Mouse (Mus musculus) forebrain, embryonic 13.5 days (tissue): ENCODE data around the gene Mettl26. TPM values are rescaled to one million over a fixed set of nuclear protein-coding genes. Genes with fewer than 3 reads are reported as not detected.

Experiments
- ATAC-seq: fragments of 200-750 bp; cut with Nextera tagmentation; 2 replicates; pipeline ENCODE4 v1.8.0; 2017
- H3K27ac ChIP-seq: fragments of 300-500 bp; sonication (generic); 2 replicates; pipeline ENCODE4 v1.5.1; 2015; ENCODE audit warnings: inconsistent platforms, mild to moderate bottlenecking, moderate library complexity
- H3K27me3 ChIP-seq: fragments of 300-500 bp; sonication (generic); 2 replicates; pipeline ENCODE4 v1.6.1; 2015; ENCODE audit warnings: mild to moderate bottlenecking, inconsistent platforms
- H3K36me3 ChIP-seq: fragments of 300-500 bp; sonication (generic); 2 replicates; pipeline ENCODE4 v1.6.1; 2015; ENCODE audit warnings: mild to moderate bottlenecking, inconsistent platforms; ENCODE audit not compliant: poor library complexity, severe bottlenecking
- H3K4me1 ChIP-seq: fragments of 300-500 bp; sonication (generic); 2 replicates; pipeline ENCODE4 v1.6.1; 2015; ENCODE audit warnings: inconsistent platforms
- H3K4me2 ChIP-seq: fragments of 300-500 bp; sonication (generic); 2 replicates; pipeline ENCODE4 v1.6.1; 2015; ENCODE audit warnings: inconsistent platforms, mild to moderate bottlenecking, moderate library complexity
- H3K4me3 ChIP-seq: fragments of 300-500 bp; sonication (generic); 2 replicates; pipeline ENCODE4 v1.5.1; 2015; ENCODE audit warnings: mild to moderate bottlenecking, inconsistent platforms
- H3K9ac ChIP-seq: fragments of 300-500 bp; sonication (generic); 2 replicates; pipeline ENCODE4 v1.6.1; 2015; ENCODE audit warnings: mild to moderate bottlenecking, inconsistent platforms
- H3K9me3 ChIP-seq: fragments of 300-500 bp; sonication (generic); replicated peaks from 2 replicates; pipeline ENCODE4 v1.6.1; 2016; ENCODE audit warnings: inconsistent platforms
- WGBS: fragments of 180-500 bp; shearing (Covaris S2); methylation state at CpG from one replicate; pipeline ENCODE4 v1.1.7; 2015; 5-methylcytosine and 5-hydroxymethylcytosine counted together
- polyA plus RNA-seq: library from polyadenylated mRNA; unstranded; fragments of >200 nt; fragmentation: Nextera tagmentation; extraction: Ambion mirVana; gene quantifications from 2 replicates; pipeline ENCODE4 v1.2.1, GENCODE M21; 2015

The Mettl26 gene
- polyA plus RNA-seq, 1 experiment from 2014 or later: 62.5 TPM

- Histone ChIP-seq H3K4me2 (peak overlapping the region; percentile 89), H3K9ac (peak overlapping the region; percentile 67), H3K27me3 (no peaks in the 10 kb centered on the region), H3K4me1 (peaks cover 22% of the 10 kb centered on the region), H3K4me3 (peak overlapping the region; percentile 68), H3K27ac (peak overlapping the region; percentile 82), H3K36me3 (peaks cover 18% of the 10 kb centered on the region), H3K9me3 (no peaks in the 10 kb centered on the region)
- WGBS: 3% methylated on average over 14 of the region's 14 CpGs
- ATAC-seq: no peak
Measured at GRCm38 (mm10) chr17:25874148-25874720, 640 bp upstream of the Mettl26 start.

DNA sequence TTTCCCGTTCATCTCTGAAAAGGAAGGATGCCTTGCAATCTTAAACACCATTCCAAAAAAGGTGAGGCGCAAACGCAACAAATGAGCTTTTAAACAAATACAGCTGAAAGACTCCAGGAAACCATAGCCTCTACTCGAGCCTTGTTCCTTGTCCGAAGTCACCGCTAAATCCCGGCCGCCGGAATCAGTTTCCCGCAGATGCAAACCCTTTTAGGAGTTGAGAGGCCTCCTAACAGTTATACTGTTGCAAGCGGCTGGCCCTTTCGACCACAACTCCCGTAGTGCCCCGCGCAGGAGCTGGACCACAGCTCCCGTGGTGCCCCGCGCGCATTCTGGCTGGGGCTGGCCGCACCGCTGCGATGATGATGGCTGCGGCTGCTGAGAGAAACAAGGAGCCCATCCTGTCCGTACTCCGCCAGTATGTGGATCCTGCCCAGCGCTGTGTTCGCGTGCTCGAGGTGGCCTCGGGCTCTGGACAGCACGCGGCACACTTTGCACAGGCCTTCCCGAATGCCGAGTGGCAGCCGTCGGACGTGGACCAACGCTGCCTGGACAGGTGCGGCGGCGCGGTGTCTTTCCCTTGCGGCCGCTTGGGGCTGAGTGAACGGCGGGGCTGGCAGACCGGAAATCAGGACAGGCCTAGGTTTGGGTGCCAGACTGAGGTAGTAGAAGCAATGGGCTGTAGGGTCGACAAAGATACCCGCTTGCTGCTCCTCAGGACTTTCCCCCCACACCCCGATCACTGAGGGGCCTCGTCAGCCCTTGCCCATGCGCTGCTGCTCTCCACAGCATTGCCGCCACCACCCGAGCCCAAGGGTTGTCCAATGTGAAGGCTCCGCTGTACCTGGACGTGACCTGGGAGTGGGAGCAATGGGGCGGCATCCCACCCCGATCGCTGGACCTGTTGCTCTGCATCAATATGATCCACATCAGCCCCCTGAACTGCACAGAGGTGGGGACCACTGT is 580 bp downstream of the Mettl26 start:
- H3K27me3 ChIP-seq: no peaks in the 10 kb centered on the region
- H3K9me3 ChIP-seq: no peaks in the 10 kb centered on the region
- peak overlapping the region; percentile 89 for H3K4me2 ChIP-seq
- WGBS: under 1% methylated on average over 59 of the region's 59 CpGs
- peak overlapping the region; percentile 83 for H3K9ac ChIP-seq
- peak; percentile 94 for ATAC-seq
- H3K4me1 ChIP-seq: peaks cover 28% of the 10 kb centered on the region
- peak overlapping the region; percentile 68 for H3K4me3 ChIP-seq
- H3K36me3 ChIP-seq: peaks cover 24% of the 10 kb centered on the region
- peak overlapping the region; percentile 96 for H3K27ac ChIP-seq

GRCm38 (mm10) chr17:25876347-25876915 is 1.6 kb downstream of the Mettl26 start:
- Histone ChIP-seq H3K27ac (peak overlapping the region; percentile 96; the same call in 1 of the 2 replicates), H3K27me3 (no peaks in the 10 kb centered on the region), H3K9ac (peak overlapping the region; percentile 83), H3K36me3 (peaks cover 26% of the 10 kb centered on the region), H3K4me2 (peak overlapping the region; percentile 89), H3K9me3 (no peaks in the 10 kb centered on the region), H3K4me1 (peaks cover 38% of the 10 kb centered on the region), H3K4me3 (peak overlapping the region; percentile 68)
- no peak for ATAC-seq
- WGBS: 68% methylated on average over 10 of the region's 10 CpGs

DNA sequence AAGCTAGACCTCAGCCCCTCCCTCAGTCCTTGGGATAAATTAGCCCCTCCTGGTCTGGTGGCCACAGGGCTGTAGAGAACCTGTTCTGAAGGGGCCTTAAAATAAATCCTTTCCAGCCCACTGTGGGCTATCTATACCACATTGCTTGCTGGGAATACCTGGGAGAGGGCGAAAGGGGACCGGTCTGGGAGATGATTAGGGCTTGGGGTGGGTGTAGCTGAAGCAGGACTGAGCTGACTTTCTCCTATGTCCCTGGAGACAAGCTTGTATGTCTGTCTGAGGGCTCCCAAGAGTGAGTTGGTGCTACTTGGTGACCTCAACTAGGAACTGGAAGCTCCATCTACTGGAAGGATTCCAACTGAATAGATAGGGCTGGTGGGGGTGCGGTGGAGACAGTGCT is 2.2 kb downstream of the Mettl26 start:
- H3K27me3 ChIP-seq: no peaks in the 10 kb centered on the region
- no peak overlapping the region for H3K4me3 ChIP-seq
- ATAC-seq: no peak
- no peaks in the 10 kb centered on the region for H3K9me3 ChIP-seq
- peak overlapping the region; percentile 89; the same call in 1 of the 2 replicates for H3K4me2 ChIP-seq
- WGBS: 96% methylated on average over 3 of the region's 3 CpGs
- no peak overlapping the region for H3K27ac ChIP-seq
- H3K4me1 ChIP-seq: peaks cover 38% of the 10 kb centered on the region
- no peak overlapping the region for H3K9ac ChIP-seq
- peaks cover 31% of the 10 kb centered on the region for H3K36me3 ChIP-seq

- Histone ChIP-seq H3K4me3 (no peak overlapping the region), H3K4me1 (peaks cover 38% of the 10 kb centered on the region), H3K27me3 (no peaks in the 10 kb centered on the region), H3K9ac (no peak overlapping the region), H3K36me3 (peaks cover 40% of the 10 kb centered on the region), H3K27ac (no peak overlapping the region), H3K9me3 (no peaks in the 10 kb centered on the region), H3K4me2 (no peak overlapping the region)
- no peak for ATAC-seq
- WGBS: 92% methylated on average over 32 of the region's 32 CpGs
Measured at GRCm38 (mm10) chr17:25877741-25878610, 3.1 kb downstream of the Mettl26 start.

DNA sequence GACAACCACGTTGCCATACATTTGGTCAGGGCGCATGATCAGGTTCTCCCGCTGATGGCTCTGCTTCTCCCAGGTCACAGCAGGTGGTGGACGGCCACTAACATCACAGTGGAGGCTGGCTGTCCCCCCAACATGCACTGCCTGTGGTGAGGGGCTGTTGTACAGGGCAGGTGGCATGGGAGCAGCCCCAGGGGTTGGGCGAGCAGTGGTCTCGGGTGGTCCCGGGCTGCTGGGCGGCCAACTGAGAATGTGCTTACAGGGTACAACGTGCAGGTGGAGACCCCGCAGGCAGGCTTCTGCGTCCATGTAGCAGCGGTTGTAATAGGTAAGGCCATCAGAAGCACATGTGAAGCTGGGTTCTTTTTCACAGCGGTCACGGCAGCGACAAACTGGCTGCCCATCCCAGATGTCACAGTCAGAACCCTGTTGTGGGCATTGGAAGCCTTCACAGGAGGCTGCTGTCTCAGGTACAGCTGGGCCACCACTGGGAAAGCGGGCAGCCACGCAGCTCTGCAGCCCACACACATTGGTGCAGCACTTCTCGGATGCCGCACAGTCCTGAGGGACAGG is 3.8 kb downstream of the Mettl26 start:
- H3K36me3 ChIP-seq: peaks cover 48% of the 10 kb centered on the region
- peaks cover 38% of the 10 kb centered on the region for H3K4me1 ChIP-seq
- no peaks in the 10 kb centered on the region for H3K27me3 ChIP-seq
- WGBS: 90% methylated on average over 19 of the region's 19 CpGs
- no peak for ATAC-seq
- no peak overlapping the region for H3K9ac ChIP-seq
- H3K4me3 ChIP-seq: no peak overlapping the region
- no peak overlapping the region for H3K27ac ChIP-seq
- no peaks in the 10 kb centered on the region for H3K9me3 ChIP-seq
- H3K4me2 ChIP-seq: no peak overlapping the region

GRCm38 (mm10) chr17:25879261-25879660 is 4.4 kb downstream of the Mettl26 start:
- Histone ChIP-seq H3K4me3 (no peak overlapping the region), H3K9me3 (no peaks in the 10 kb centered on the region), H3K27ac (no peak overlapping the region), H3K4me1 (peaks cover 32% of the 10 kb centered on the region), H3K27me3 (no peaks in the 10 kb centered on the region), H3K9ac (no peak overlapping the region), H3K36me3 (peaks cover 53% of the 10 kb centered on the region), H3K4me2 (no peak overlapping the region)
- 38% methylated on average over 4 of the region's 4 CpGs for WGBS
- ATAC-seq: no peak

- WGBS: 72% methylated on average over 8 of the region's 8 CpGs
- H3K27ac ChIP-seq: no peak overlapping the region
- no peak overlapping the region for H3K4me3 ChIP-seq
- no peak overlapping the region for H3K9ac ChIP-seq
- H3K36me3 ChIP-seq: peaks cover 58% of the 10 kb centered on the region
- no peaks in the 10 kb centered on the region for H3K9me3 ChIP-seq
- no peak overlapping the region for H3K4me2 ChIP-seq
- H3K27me3 ChIP-seq: no peaks in the 10 kb centered on the region
- peaks cover 31% of the 10 kb centered on the region for H3K4me1 ChIP-seq
- ATAC-seq: no peak
Measured at GRCm38 (mm10) chr17:25879750-25880149, 4.9 kb downstream of the Mettl26 start.

DNA sequence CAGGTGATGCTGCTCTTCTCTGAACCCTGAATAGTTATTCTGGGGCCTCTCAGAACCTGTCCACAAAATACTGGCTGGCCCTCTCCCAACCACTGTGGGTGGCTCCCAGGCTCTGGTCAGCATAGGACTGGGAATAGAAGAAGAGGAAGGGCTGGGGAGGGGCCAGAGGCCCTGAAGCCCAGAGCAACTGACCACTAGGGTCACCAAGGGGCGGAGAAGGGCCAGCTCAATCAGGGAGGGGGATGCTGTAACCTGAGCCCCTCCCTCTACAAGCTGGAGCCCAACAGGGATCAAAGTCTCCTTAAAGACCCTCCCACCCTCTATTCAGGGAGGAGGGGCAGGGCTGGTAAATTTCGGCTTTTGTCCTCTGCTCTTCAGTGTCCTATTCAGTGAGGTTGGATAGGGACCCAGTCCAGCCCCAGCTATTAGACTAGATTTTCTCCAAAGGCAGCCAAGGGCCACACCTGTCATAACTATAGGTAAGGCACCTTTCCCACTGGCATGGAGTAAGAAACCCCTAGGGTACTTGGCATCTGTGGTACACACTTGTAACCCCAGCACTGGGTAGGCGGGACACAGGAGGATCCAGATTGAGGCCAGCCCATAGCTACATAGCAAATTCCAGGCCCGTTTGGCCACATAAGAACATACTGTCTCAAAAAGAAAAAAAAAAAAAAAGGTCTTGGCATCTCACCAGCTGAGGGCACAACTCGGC is 5.5 kb downstream of the Mettl26 start, which contains the start of gene Wfikkn1:
Gene Wfikkn1, minus strand, starts transcription at position 663 of the 715 bp plus-strand sequence.
- H3K4me3 ChIP-seq: no peak within 1 kb of the TSS
- H3K27me3 ChIP-seq: no peaks in the 10 kb centered on the region
- H3K4me2 ChIP-seq: no peak within 1 kb of the TSS
- whole genome bisulfite sequencing: 24% methylated on average over 5 of the region's 5 CpGs
- H3K4me1 ChIP-seq: peaks cover 31% of the 10 kb centered on the region
- no peak for ATAC-seq
- no peaks in the 10 kb centered on the region for H3K9me3 ChIP-seq
- peak within 1 kb of the TSS; percentile 23; the same call in 1 of the 2 replicates for H3K9ac ChIP-seq
- peaks cover 62% of the 10 kb centered on the region for H3K36me3 ChIP-seq
- H3K27ac ChIP-seq: peak within 1 kb of the TSS; percentile 52

DNA sequence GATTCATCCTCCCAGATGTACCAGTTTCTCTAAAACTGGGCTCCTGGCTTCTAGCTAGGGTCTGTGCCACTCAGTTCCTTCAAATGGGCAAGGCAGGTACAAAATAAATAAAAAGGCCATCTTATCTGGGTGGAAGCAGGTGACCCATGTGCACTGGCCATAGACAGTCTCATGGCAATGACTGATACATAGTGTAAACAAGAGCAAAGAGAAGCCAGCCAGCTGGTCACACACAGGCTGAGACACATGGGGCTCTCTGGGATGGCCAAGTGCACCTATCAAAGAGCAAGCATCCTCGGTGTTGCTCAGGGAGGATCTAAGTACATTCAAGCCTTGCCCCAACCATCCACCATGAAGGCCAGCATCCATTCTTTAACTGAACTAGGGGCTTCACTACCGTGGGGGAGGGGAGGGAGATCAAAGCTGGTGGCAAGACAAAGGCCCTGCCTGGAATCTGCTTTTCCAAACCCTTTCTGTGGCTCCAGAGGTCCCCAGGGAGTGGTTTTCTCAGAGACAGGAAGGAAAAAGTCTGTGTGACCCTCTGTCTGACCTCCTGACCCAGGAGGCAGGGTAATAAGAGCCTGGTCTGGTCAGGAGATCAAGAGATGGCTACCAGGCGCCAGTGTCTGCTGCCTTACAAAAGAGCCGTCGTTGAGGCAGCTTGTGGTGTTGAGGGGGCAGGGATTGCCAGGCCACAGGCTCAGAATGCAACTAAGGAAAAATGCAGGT is 6.2 kb downstream of the Mettl26 start:
- H3K36me3 ChIP-seq: peaks cover 62% of the 10 kb centered on the region
- H3K27me3 ChIP-seq: no peaks in the 10 kb centered on the region
- no peaks in the 10 kb centered on the region for H3K9me3 ChIP-seq
- WGBS: 5% methylated on average over 5 of the region's 5 CpGs
- ATAC-seq: no peak
- no peak overlapping the region for H3K4me2 ChIP-seq
- H3K27ac ChIP-seq: peak overlapping the region; percentile 52
- peaks cover 27% of the 10 kb centered on the region for H3K4me1 ChIP-seq
- H3K9ac ChIP-seq: peak overlapping the region; percentile 23; the same call in 1 of the 2 replicates
- no peak overlapping the region for H3K4me3 ChIP-seq
